Mouse (Mus musculus): ENCODE measurements around the gene Lrrc17.
"Not testable (repeated sequence)": the region's sequence is repeated elsewhere in the genome, so short reads cannot be mapped to it uniquely, and the experiment has no call there.

Gene Lrrc17

GRCm38 (mm10) chr5:21608311-21609304 lies 65.2 kb downstream of the Lrrc17 start:
- no peak for DNase-seq

GRCm38 (mm10) chr5:21610996-21611395 lies 67.6 kb downstream of the Lrrc17 start:
- no peak for DNase-seq

- DNase-seq, result not testable (repeated sequence)
Observed at GRCm38 (mm10) chr5:21614299-21614698, 70.9 kb downstream of the Lrrc17 start.

- no peak for DNase-seq
Observed at GRCm38 (mm10) chr5:21616450-21617009, 73.2 kb downstream of the Lrrc17 start.
